Comparison of ENCODE assay signal across 8 mouse cellular contexts in genomic region chrX:73053860-73054563, GRCm38 (mm10). TPM values are rescaled to one million over a fixed set of nuclear protein-coding genes. Genes with fewer than 3 reads are reported as not detected.
A peak's percentile ranks its signal among the peaks of the same experiment; 100 is the strongest.
DNase-seq lines count a peak whose midpoint lies in the region; ATAC-seq and TF ChIP-seq lines count a peak whose summit lies in the region.

No protein-coding gene starts in this region.

- H3K4me1 ChIP-seq in heart, embryonic 11.5 days (ENCODE audit: control insufficient read depth, insufficient read depth, low read length) = no peaks in the 10 kb centered on the region
- no peaks in the 10 kb centered on the region for H3K4me1 ChIP-seq in kidney, embryonic 15.5 days
- no peaks in the 10 kb centered on the region for H3K4me1 ChIP-seq in limb, embryonic 15.5 days

- ATAC-seq in erythroblast, adult 5-6 weeks (replicated peaks; ENCODE audit: low FRiP score, poor library complexity, severe bottlenecking) = peak; percentile 87
- ATAC-seq in heart, embryonic 11.5 days (replicated peaks; ENCODE audit: insufficient number of reproducible peaks, low FRiP score, low TSS enrichment) = peak; percentile 55; the same call in 1 of the 2 replicates
- ATAC-seq in kidney, embryonic 15.5 days (replicated peaks; ENCODE audit: low FRiP score) = peak; percentile 95
- peak; percentile 84 for ATAC-seq in limb, embryonic 15.5 days (ENCODE audit: insufficient number of reproducible peaks, low FRiP score, low TSS enrichment, low read depth)

- H3K4me2 ChIP-seq in heart, embryonic 11.5 days = peak overlapping the region; percentile 14; the same call in 1 of the 2 replicates
- H3K4me2 ChIP-seq in kidney, embryonic 15.5 days = peak overlapping the region; percentile 40
- peak overlapping the region; percentile 34; the same call in 1 of the 2 replicates for H3K4me2 ChIP-seq in limb, embryonic 15.5 days

- no peak overlapping the region for H3K4me3 ChIP-seq in C2C12 (ENCODE audit: insufficient read depth, poor library complexity, severe bottlenecking)
- no peak overlapping the region for H3K4me3 ChIP-seq in heart, embryonic 11.5 days (ENCODE audit: low read depth, low read length)
- no peak overlapping the region for H3K4me3 ChIP-seq in kidney, embryonic 15.5 days (replicated peaks)
- peak overlapping the region; percentile 11 for H3K4me3 ChIP-seq in limb, embryonic 15.5 days

- no peaks in the 10 kb centered on the region for H3K27me3 ChIP-seq in C2C12 (ENCODE audit: control insufficient read depth, insufficient read depth, insufficient read length)
- no peaks in the 10 kb centered on the region for H3K27me3 ChIP-seq in heart, embryonic 11.5 days (ENCODE audit: control insufficient read depth, insufficient read depth, low read length)
- H3K27me3 ChIP-seq in kidney, embryonic 15.5 days = 0 out of 2 replicates have a peak, but pooled peaks cover 3% of the 10 kb centered on the region
- no peaks in the 10 kb centered on the region for H3K27me3 ChIP-seq in limb, embryonic 15.5 days

- no peak overlapping the region for H3ac ChIP-seq in C2C12 (ENCODE audit: control insufficient read depth, insufficient read length, low read depth)

- no peaks in the 10 kb centered on the region for H3K9me3 ChIP-seq in heart, embryonic 11.5 days (replicated peaks; ENCODE audit: control insufficient read depth, low read length)
- H3K9me3 ChIP-seq in kidney, embryonic 15.5 days (replicated peaks) = no peaks in the 10 kb centered on the region
- no peaks in the 10 kb centered on the region for H3K9me3 ChIP-seq in limb, embryonic 15.5 days

- H3K79me3 ChIP-seq in C2C12 (ENCODE audit: low read depth) = no peaks in the 10 kb centered on the region

- H3K79me2 ChIP-seq in C2C12 (ENCODE audit: control insufficient read depth, insufficient read depth) = no peaks in the 10 kb centered on the region

- 23% methylated on average over 14 of the region's 14 CpGs for WGBS in heart, embryonic 11.5 days (ENCODE audit: insufficient replicate concordance)
- WGBS in kidney, embryonic 15.5 days = 18% methylated on average over 14 of the region's 14 CpGs
- 16% methylated on average over 14 of the region's 14 CpGs for WGBS in limb, embryonic 15.5 days

- no peaks in the 10 kb centered on the region for H3K36me3 ChIP-seq in C2C12 (ENCODE audit: control insufficient read depth, insufficient read depth)
- H3K36me3 ChIP-seq in heart, embryonic 11.5 days (ENCODE audit: control insufficient read depth, insufficient read depth, low read length) = no peaks in the 10 kb centered on the region
- H3K36me3 ChIP-seq in kidney, embryonic 15.5 days = no peaks in the 10 kb centered on the region
- no peaks in the 10 kb centered on the region for H3K36me3 ChIP-seq in limb, embryonic 15.5 days

- peak; percentile 83 for TF ChIP-seq CTCF in C2C12 (IDR thresholded peaks at IDR 0.05; ENCODE audit: control insufficient read depth, insufficient read depth, insufficient read length)

- H3K9ac ChIP-seq in heart, embryonic 11.5 days (ENCODE audit: low read depth, low read length) = no peak overlapping the region
- no peak overlapping the region for H3K9ac ChIP-seq in kidney, embryonic 15.5 days
- H3K9ac ChIP-seq in limb, embryonic 15.5 days = no peak overlapping the region

- peak; percentile 97 for DNase-seq in brain, adult 2 months (ENCODE audit: low read depth, low spot score)
- DNase-seq in monocyte, adult 2 months (ENCODE audit: low read depth in 1 of 2, low spot score in 2 of 2) = peak; percentile 65 to 83
- DNase-seq in spleen, postnatal 14 days (ENCODE audit: low spot score in 2 of 2) = peak; percentile 71 to 86

- no peak overlapping the region for H3K27ac ChIP-seq in heart, embryonic 11.5 days (ENCODE audit: low read depth, low read length)
- H3K27ac ChIP-seq in kidney, embryonic 15.5 days = no peak overlapping the region
- H3K27ac ChIP-seq in limb, embryonic 15.5 days = no peak overlapping the region

TF ChIP-seq in C2C12, 6 proteins besides CTCF, POLR2A, EP300 and RAD21:
- TF ChIP-seq CEBPB (IDR thresholded peaks at IDR 0.05; ENCODE audit: low read depth) (no peak), MAX (IDR thresholded peaks at IDR 0.05) (no peak), MYOD1 (IDR thresholded peaks at IDR 0.05; ENCODE audit: control insufficient read depth, insufficient read length, low read depth) (no peak), USF1 (IDR thresholded peaks at IDR 0.05; ENCODE audit: low read depth) (no peak), MYOG (IDR thresholded peaks at IDR 0.05; ENCODE audit: control insufficient read depth, extremely low read depth, insufficient read length) (no peak), FOSL1 (IDR thresholded peaks at IDR 0.05; ENCODE audit: insufficient read depth, low read length, poor library complexity, severe bottlenecking) (no peak)

RNA-seq across cellular contexts. Expression of gene Pnma3, which starts 10.6 kb away (rescaled TPM):
- polyA plus RNA-seq in C2C12 (2012; fragmentation: generic; extraction: Trizol) = not detected
- not detected in 2 replicates for total RNA-seq in erythroblast, adult 5-6 weeks (2015; ENCODE audit: low replicate concordance)
- total RNA-seq in erythroblast, adult 5-6 weeks (2017; ENCODE audit: low replicate concordance) = not detected in 2 replicates
- 0.08 TPM in 1 of 2 replicates, not detected in the other for polyA plus RNA-seq in heart, embryonic 11.5 days (2014; fragmentation: Nextera tagmentation; extraction: Ambion mirVana)
- 0.10 TPM in 1 of 2 replicates, not detected in the other for polyA plus RNA-seq in kidney, embryonic 15.5 days (2015; fragmentation: Nextera tagmentation; extraction: Ambion mirVana)
- 0.07 and 0.17 TPM in 2 replicates for polyA plus RNA-seq in limb, embryonic 15.5 days (2015; fragmentation: Nextera tagmentation; extraction: Ambion mirVana)

RNA-seq across cellular contexts. Expression of gene Pnma5, which starts 17.1 kb away (rescaled TPM):
- polyA plus RNA-seq in C2C12 (2012; fragmentation: generic; extraction: Trizol) = 0.06 TPM
- total RNA-seq in erythroblast, adult 5-6 weeks (2015; ENCODE audit: low replicate concordance) = not detected in 2 replicates
- not detected in 2 replicates for total RNA-seq in erythroblast, adult 5-6 weeks (2017; ENCODE audit: low replicate concordance)
- polyA plus RNA-seq in heart, embryonic 11.5 days (2014; fragmentation: Nextera tagmentation; extraction: Ambion mirVana) = 0.17 TPM in 1 of 2 replicates, not detected in the other
- polyA plus RNA-seq in kidney, embryonic 15.5 days (2015; fragmentation: Nextera tagmentation; extraction: Ambion mirVana) = 0.09 TPM in 2 replicates
- polyA plus RNA-seq in limb, embryonic 15.5 days (2015; fragmentation: Nextera tagmentation; extraction: Ambion mirVana) = 0.24 and 0.49 TPM in 2 replicates

RNA-seq across cellular contexts. Expression of gene Xlr4a, which starts 28.3 kb away (rescaled TPM):
- 0.28 TPM for polyA plus RNA-seq in C2C12 (2012; fragmentation: generic; extraction: Trizol)
- total RNA-seq in erythroblast, adult 5-6 weeks (2015; ENCODE audit: low replicate concordance) = 2.9 TPM in 1 of 2 replicates, not detected in the other
- 6.5 TPM in 1 of 2 replicates, not detected in the other for total RNA-seq in erythroblast, adult 5-6 weeks (2017; ENCODE audit: low replicate concordance)
- 0.38 and 1.1 TPM in 2 replicates for polyA plus RNA-seq in heart, embryonic 11.5 days (2014; fragmentation: Nextera tagmentation; extraction: Ambion mirVana)
- polyA plus RNA-seq in kidney, embryonic 15.5 days (2015; fragmentation: Nextera tagmentation; extraction: Ambion mirVana) = 0.36 and 1.4 TPM in 2 replicates
- polyA plus RNA-seq in limb, embryonic 15.5 days (2015; fragmentation: Nextera tagmentation; extraction: Ambion mirVana) = 0.86 and 1.1 TPM in 2 replicates

RNA-seq across cellular contexts. Expression of gene Xlr3a, which starts 42.9 kb away (rescaled TPM):
- polyA plus RNA-seq in C2C12 (2012; fragmentation: generic; extraction: Trizol) = 2.6 TPM
- not detected in 2 replicates for total RNA-seq in erythroblast, adult 5-6 weeks (2015; ENCODE audit: low replicate concordance)
- total RNA-seq in erythroblast, adult 5-6 weeks (2017; ENCODE audit: low replicate concordance) = 3.2 TPM in 1 of 2 replicates, not detected in the other
- 1.9 and 2.2 TPM in 2 replicates for polyA plus RNA-seq in heart, embryonic 11.5 days (2014; fragmentation: Nextera tagmentation; extraction: Ambion mirVana)
- 3.3 and 3.8 TPM in 2 replicates for polyA plus RNA-seq in kidney, embryonic 15.5 days (2015; fragmentation: Nextera tagmentation; extraction: Ambion mirVana)
- polyA plus RNA-seq in limb, embryonic 15.5 days (2015; fragmentation: Nextera tagmentation; extraction: Ambion mirVana) = 2.1 and 2.5 TPM in 2 replicates
